Mouse (Mus musculus) brain, embryonic 14.5 days (tissue): ENCODE data around the gene Sipa1l3. TPM values are rescaled to one million over a fixed set of nuclear protein-coding genes. Genes with fewer than 3 reads are reported as not detected.

Experiments
- DNase-seq: peaks from one replicate; pipeline ENCODE4 v3.0.0-alpha.2; 2011; ENCODE audit warnings: low read depth
- CTCF ChIP-seq: fragments of 200-500 bp; IDR thresholded peaks from 2 replicates; pipeline ENCODE4 v1.5.1; 2012; ENCODE audit warnings: inconsistent platforms, mild to moderate bottlenecking, moderate library complexity, borderline replicate concordance; ENCODE audit not compliant: insufficient read depth, insufficient read length; ENCODE audit errors: extremely low read depth
- POLR2A ChIP-seq: fragments of 200-500 bp; IDR thresholded peaks from 2 replicates; pipeline ENCODE4 v1.6.1; 2012; ENCODE audit warnings: mild to moderate bottlenecking, inconsistent platforms, borderline replicate concordance; ENCODE audit not compliant: poor library complexity, insufficient read depth, insufficient read length, severe bottlenecking; ENCODE audit errors: extremely low read depth
- polyA plus RNA-seq: library from polyadenylated mRNA; depleted of rRNA; stranded (reverse); fragments of >200 nt; gene quantifications from 2 replicates; pipeline ENCODE4 v1.2.3, GENCODE M21; 2012

Gene Sipa1l3
- polyA plus RNA-seq, 1 experiment: 49.4 TPM

DNA sequence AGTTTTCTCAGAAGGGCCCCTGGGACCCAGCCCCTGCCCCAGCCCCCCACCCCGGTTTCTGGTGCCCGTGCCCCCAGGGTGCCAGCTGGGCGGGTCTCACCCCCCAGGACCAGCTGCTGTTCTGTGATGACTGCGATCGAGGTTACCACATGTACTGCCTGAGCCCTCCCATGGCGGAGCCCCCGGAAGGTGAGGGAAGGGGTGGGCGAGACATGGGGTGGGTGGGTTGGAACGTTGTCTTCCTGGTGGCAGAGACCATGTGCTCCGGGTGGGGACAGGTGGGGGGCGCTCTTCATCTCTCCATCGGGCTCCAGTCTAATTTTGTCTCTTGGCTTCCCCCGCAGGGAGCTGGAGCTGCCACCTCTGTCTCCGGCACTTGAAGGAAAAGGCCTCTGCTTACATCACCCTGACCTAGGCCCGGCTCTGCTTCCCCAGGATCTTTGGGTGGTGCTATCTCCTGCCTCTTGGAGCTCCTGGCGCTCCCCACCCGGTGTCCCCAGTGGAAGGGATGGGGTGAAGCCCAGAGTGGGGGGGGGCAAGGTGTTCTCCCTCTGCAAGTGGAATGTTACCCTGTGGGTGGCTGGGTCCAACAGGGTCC is 202.2 kb downstream of the Sipa1l3 start:
- DNase-seq: no peak
- TF ChIP-seq CTCF: no peak
- TF ChIP-seq POLR2A: no peak

DNA sequence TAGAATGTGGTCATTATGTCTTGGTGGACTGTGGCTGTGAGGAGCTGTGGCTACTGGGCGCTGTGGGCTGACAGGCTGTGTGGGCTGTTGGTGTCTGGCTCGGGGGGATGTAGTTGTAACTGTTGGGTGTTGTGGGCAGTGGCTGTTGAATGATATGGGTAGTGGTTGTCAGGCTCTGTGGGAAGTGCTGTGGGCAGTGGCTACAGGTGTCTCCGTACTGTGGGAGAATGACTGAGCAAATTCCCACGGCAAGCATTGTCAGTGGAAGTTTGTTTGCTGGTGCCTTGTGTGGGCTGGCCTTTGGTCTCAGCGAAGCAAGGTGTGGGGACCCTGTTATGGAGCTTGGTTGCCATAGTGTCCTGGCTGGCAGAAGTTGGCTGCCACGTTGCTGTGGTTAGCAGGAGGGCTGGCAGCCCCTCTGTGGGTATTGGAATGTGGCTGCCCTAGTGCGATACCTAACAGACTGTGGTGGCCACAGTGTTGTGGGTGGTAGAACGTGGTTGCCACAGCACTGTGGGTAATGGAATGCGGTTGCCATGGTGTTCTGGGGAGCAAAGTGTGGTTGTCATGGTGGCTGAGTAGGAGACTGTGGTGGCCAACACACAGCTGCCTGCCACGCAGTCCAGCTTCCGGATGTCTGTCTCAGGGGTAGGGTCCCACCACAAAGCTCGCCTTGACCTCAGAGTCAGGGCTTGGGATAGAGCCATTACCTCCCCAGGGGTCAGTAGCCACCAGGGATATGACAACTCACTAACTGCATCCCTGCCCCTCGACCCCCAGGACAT is 203.4 kb downstream of the Sipa1l3 start:
- TF ChIP-seq CTCF (no peak), POLR2A (no peak)
- DNase-seq: peak; percentile 88

DNA sequence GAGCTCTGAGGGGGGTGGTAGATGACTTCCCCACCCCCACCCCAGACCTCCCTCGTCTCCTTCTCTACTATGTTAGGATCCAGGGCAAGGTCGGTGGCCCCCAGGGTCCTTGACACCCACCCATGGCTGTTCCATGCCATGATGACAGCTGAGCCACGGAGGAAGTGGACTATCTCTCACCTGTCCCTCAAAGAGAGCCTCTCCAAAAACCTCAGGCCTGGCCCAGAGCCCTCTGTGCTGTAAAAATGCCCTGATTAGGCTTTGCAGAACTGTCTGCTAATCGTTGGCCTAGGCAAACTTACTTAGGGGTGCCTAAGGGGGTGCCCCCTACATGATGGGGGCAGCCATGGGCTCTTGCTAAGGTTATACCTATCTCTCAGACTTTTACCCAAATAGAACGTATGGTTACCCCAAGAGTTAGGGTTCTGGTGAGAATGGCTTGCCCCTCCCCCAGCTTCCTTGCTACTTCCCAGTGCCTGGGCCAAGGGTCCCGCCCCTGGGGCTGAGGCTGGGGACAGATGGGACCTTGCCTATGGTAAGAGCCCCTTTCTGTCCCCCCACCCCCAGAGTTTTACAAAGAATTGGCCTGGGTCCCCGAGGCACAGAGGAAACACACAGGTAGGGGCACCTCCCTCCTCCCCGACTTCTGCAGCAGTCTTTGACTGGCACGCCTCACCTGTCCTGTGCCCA is 204.7 kb downstream of the Sipa1l3 start:
- DNase-seq: no peak
- TF ChIP-seq CTCF: no peak
- no peak for TF ChIP-seq POLR2A

DNA sequence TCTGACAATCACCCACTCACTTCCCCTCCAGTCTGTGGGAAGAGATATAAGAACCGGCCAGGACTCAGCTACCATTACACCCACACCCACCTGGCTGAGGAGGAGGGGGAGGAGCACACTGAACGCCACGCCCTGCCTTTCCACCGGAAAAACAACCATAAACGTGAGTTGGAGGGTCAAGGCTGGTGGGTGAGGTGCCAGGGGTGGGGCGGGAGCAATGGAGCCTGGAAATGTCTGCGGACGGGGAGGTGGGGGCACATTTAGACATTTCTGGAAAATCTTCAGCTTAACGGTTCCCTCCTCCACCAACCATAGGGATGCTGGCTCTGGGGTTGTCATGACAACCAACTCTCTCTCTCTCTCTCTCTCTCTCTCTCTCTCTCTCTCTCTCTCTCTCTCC is 205.4 kb downstream of the Sipa1l3 start:
- TF ChIP-seq POLR2A (no peak), CTCF (no peak)
- DNase-seq: peak; percentile 76

DNA sequence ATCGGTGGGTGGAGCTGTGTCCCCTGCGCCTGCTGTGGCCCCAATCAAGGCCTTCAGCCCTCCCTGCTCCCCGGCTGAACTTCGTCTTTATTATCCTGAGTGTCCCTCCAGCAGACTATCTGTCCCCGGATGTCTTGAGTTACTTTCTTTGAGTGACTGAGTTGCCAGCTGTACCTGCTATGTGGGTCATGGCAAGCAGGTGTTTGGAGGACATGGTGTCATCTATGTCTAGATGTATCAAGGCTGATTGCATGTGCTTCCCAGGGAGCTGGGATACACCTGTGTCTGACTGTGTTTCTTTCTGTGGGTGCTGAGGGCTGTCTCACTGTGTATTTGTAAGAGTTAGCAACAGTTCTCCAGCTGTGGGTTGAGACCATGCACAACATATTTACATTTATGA is 208.7 kb downstream of the Sipa1l3 start:
- DNase-seq: no peak
- no peak for TF ChIP-seq CTCF
- no peak for TF ChIP-seq POLR2A

DNA sequence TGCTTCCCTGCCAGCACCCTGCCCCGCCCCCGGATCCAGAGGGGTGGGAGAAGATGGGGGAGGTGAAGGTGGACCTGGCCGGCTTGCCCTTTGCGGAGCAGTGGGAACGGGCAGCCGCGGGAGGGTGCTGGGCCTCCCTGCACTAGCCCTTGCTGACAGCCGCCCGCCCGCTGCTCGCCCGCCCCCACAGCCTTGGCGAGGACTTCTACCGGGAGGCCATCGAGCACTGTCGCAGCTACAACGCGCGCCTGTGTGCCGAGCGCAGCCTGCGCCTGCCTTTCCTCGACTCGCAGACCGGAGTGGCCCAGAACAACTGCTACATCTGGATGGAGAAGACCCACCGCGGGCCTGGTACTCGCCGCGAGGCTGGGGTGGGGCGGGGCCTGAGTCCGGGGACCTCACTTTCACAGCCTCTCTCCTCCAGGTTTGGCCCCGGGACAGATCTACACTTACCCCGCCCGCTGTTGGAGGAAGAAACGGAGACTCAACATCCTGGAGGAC is 209.2 kb downstream of the Sipa1l3 start:
- DNase-seq: peak; percentile 62

DNA sequence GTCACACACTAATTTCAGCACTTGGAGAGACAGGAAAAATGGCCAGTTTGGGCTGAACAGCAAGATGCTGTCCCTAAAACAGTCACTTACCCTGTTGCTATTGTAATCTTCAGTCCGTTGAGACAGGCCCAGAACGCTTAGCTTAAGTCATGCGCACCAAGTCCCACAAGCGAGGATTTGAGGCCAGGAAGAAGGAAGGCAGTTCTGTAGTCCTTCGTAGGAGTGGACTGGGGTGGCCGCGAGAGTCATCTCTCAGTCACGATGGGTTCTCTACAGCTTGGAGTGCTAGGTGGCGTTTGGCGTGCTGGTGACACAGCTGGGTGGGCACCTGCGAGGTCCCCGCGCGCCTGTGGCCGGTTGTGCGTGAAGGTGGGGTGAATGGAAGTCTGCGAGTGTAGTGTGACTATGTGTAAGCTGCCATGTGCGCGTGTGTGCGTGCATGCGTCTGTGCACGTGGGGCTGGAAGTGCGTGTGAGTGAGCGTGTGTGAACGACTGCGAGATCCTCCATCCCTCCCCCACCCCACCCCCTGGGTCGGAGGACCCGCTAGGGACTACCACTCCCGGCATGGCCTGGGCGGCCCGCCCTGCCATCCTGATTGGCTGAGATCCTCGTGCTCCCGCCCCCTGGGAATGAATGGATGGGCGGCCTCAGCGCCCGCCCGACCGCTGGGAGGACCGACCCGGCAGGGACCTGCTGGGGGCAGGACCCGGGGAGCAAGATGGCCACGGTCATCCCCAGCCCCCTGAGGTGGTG is 210.9 kb downstream of the Sipa1l3 start:
- TF ChIP-seq POLR2A (peak; percentile 60; the same call in 1 of the 2 replicates), CTCF (no peak)
- peak; percentile 96 for DNase-seq

More for the DNA sequence above, 209.2 kb downstream of the Sipa1l3 start:
- TF ChIP-seq CTCF: no peak
- TF ChIP-seq POLR2A: no peak

DNA sequence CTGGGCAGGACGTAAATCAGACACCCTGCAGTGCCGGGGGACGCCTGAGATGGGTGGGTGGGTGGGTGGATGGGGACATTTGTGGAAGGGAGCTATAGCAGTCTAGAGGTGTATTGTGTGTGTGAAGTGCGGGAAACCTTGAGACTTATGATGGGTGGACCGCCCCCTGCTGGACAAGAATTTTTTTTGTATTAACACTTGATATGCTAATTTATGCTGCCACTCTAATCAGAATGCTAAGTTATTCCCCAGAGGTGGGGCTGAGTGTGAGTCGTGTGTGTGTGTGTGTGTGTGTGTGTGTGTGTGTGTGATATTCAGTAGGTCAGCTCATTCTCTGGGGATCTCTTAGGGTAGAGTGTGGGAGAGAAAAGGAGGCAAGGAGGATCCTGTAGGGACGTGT is 211.8 kb downstream of the Sipa1l3 start:
- TF ChIP-seq POLR2A (no peak), CTCF (peak; percentile 53; the same call in 1 of the 2 replicates)
- peak; percentile 94 for DNase-seq

DNA sequence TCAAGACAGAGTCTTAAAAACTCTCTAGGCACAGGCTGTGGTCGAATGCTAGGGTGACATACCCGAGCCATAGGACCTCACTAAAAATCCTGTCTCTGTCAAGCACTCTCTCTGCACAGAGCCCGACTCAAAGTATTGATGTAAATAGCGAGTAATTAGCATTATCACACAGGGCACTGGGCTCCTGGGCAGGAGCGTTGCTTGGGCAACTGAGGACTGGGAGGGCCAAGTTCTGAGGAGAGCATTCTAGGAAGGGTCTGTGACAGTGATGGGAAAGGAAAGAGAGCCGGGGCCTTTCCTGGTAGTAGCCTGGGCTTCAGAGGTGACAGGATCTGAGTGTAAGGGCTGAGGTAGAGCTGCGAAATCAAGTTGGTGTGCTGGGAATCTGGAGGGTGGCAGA is 212.3 kb downstream of the Sipa1l3 start:
- no peak for TF ChIP-seq POLR2A
- no peak for TF ChIP-seq CTCF
- peak; percentile 63 for DNase-seq

DNA sequence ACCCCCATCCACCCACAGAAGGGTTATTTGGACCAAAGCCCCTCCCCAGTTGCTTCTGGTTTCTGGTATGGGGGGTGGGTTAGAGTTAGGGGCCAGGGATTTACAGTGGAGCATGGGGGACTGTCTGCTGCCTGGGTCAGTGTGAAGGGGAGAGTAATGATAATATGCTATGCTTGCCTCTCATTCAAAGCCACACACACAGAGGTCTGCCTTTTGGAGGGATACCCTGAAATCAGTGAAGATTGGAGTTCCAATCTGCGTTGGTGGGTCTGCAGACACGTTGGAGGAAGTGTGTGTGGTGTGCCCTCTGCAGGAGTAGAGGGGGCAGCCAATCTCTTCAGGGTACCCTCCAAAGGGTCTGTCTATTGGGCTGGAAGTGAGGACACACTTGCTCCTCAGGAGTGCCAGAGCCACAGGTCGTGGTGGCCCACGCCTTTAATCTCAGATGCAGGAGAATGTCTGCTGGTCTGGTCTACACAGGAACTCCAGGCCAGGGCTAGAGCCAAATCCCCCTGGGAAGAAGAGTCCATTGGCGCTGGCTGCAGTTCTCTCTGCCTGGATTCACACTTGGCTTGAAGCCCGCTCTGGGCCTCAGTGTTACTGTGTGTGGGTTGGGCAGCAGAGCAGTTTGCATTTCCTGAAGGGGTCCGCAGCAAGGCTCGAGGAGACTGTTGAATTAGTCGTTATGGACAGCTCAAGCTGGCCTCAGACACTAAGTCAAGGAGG is 213.0 kb downstream of the Sipa1l3 start:
- no peak for TF ChIP-seq CTCF
- TF ChIP-seq POLR2A: no peak
- peak; percentile 64 for DNase-seq

DNA sequence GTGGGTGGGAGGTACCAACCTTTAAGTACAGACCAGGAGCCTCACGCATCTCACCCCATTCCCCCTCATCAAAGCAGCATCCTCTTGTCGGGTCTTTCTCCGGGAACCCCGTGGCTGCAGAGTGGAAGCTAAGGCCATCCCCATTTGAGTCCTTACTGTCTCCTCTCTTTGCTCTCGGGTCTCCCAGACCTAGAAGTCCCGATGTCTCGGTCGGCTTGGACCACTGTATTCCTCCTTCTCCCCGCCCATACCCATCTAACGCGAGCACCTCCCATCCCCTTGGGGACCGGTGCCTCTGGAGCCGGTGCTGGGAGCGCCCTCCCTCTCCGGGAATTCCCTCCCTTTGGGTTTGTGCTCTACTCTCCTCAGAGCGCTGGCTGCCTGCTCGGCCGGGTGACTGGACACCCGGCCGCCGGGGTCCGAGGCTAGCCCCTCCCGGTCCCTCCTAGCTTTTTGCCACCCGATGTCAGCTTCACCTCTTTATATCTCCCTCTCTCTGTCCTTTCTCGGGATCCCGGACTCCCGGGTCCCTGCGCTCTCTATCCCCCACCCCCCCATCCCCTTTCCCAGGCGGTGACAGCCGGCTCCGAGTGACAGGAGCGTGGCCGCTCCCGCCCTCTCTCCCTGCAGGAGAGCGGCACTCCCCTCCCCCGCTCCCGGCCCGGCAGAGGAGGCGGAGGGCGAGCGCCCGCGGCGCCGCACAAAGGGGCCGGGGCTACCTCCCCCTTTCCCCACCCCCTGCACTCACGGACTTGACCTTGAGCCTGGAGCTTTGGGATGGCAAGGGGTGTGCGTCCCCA is 213.8 kb downstream of the Sipa1l3 start:
- no peak for TF ChIP-seq POLR2A
- no peak for TF ChIP-seq CTCF
- DNase-seq: peak; percentile 74
